Mouse (Mus musculus) embryo, embryonic 10 days (tissue): ENCODE measurements around the gene Cuedc1.

Source experiments
- DNase-seq: peaks from one replicate; pipeline ENCODE4 v3.0.0-alpha.2; 2015; ENCODE audit warnings: low spot score

Gene Cuedc1

DNA sequence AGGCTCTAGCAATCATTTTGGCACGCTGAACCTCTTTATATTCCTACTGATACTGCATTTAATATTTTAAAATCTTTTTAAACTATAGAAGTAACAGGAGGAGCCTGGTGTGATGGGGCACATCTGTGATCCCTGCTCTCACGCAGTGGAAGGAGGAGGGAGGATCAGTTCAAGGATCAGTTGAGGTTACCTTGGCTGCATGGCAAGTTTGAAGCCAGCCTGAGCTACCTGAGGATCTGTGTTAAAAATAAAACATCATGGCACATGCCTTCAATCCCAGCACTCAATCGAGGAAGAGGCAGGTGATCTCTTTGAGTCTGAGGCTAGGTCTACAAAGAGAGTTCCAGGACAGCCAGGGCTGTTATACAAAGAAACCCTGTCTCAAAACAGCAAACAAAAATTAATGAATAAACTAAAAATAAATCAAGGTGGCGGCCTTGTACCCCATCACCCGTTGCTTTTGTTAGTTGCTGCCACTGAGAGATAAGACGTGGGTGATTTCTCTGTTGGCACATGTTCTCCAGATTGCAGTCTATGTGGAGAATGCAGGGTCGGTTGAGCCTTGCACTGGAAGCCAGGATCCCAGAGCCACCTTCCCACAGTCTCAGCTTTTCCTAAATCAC is 50.3 kb downstream of the Cuedc1 start:
- no peak for DNase-seq

DNA sequence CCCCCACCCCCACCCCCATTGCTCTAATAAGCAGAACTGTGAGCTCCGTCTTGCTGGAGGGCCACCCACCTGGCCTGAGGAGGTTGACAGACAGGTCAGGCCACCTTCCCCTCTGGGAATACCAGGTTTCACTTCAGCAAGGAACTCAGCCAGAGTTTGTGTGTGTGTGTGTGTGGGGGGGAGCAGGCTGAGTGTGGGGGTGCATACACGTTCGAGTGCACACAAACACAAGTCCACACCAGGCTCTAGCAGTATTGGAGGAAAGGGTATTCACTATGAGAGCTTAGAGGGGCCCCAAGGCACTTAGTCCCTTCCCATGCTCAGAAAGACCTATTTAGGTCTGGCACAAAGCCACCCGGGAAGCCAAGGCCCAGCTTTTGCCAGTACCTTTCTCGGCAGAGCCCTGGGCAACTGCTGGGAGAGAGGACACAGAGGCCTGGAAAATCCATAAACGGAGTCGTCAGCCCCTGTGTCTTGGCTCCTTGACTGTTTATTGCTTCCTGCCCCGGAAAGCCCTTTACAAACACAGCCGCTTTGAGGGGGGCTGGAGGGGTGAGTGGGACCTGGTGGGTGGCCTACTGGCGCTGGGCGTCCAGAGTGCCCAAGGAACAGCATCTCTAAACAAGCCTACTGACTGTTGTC is 50.9 kb downstream of the Cuedc1 start:
- peak; percentile 67 for DNase-seq

GRCm38 (mm10) chr11:88151379-88152155 is 53.7 kb downstream of the Cuedc1 start:
- DNase-seq = no peak

GRCm38 (mm10) chr11:88153880-88154279 is 56.0 kb downstream of the Cuedc1 start:
- no peak for DNase-seq

GRCm38 (mm10) chr11:88154500-88154899 is 56.6 kb downstream of the Cuedc1 start:
- no peak for DNase-seq

DNA sequence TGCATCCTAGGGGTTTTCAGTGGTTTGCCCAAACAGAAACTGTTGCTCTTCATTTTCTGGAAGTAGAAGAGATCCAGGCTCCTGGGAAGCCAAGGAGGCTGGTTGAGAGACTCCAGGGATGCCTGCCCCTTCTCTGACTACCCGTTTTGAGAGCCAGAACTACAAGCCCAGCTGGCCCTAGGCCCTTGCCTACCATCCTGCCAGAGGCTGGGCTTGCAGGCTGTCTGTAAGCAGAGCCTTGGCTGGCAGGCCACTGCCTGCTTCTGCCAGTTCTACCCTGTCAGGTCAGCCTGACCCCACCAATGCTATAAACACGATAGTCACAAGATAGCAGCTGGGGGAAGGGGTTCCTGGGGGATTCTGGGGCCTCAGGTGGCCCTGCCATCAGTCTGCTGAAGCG is 57.6 kb downstream of the Cuedc1 start:
- DNase-seq = no peak

DNA sequence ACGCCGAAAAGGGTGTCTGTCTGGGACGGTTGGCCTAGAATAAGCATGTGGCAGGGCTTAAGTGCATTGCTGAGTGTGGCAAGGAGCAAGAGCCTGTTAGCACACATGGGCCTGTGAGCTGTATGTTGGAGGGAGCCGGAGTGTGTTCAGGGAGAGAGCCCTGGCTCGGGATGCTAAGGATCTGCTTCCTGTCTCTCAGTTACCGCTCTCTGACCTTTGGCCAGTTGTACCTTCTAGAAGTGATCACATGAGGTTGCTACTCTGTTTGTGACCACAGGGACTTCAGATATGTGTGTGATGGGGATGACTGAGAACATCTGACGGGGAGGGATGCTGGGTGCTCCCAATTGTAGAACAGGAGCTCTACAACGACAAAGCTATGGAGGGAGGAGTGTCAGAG is 58.1 kb downstream of the Cuedc1 start:
- DNase-seq = no peak

GRCm38 (mm10) chr11:88156403-88156802 is 58.5 kb downstream of the Cuedc1 start:
- peak; percentile 59 for DNase-seq

DNA sequence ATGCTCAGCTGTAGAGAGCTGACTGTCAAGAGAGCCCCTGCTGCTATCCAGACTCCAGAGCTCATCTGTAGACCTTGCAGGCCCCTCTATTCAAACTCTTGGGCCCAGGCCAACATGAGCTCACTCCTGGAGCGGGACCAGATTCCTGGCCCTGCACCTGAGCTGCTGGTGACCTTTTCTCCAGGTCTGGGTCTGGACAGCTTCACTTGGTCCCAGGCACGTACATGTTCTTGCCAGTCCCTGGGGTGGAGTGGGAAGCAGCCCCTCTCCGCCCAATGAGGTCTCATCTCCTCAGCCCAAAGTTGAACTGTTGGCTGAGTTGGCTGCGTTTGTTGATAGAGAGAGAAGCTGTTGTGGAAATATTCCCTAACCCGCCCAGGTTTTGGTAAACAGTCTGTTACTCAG is 61.0 kb downstream of the Cuedc1 start:
- DNase-seq = no peak

DNA sequence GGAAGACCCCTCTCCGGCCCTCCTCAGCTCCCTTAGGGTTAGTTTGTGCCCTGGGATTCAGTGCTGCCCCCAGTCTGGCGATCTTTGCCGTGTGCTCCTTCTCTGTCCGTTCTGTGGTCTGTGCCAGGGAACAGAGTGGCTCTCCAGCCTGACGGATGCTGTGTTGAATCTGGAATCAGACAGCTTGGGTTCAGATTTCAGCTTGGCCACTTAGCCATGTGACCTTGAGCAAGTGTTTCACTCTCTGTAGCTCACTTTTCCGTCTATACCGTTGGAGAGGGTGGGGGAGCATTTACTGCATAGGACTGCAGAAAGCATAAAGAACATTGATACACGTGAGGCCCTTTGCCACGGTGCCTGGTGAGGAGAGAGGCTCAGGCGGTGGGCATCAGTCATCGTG is 61.5 kb downstream of the Cuedc1 start:
- peak; percentile 21 for DNase-seq

DNA sequence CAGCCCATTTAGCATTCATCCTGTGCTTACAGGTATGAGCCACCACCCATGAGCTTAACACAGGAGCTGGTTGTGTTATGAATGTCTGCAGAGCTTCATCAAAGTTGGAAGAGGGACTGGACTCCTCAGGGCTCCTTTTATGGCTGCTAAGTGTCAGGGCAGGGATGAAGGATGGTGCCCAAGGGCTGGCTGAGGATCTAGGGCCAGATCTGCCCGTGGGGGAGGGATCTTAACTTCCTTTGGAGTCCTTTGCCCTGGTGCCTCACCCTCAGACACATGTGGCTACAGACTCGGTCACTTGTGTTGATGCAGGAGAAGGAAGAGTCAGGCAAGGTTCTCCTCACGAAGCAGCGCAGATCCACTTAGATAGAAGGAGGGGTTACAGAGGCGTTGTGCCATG is 62.5 kb downstream of the Cuedc1 start:
- DNase-seq = peak; percentile 54

- peak; percentile 90 for DNase-seq
These were observed 63.3 kb downstream of the Cuedc1 start for GRCm38 (mm10) chr11:88161051-88161581.

DNA sequence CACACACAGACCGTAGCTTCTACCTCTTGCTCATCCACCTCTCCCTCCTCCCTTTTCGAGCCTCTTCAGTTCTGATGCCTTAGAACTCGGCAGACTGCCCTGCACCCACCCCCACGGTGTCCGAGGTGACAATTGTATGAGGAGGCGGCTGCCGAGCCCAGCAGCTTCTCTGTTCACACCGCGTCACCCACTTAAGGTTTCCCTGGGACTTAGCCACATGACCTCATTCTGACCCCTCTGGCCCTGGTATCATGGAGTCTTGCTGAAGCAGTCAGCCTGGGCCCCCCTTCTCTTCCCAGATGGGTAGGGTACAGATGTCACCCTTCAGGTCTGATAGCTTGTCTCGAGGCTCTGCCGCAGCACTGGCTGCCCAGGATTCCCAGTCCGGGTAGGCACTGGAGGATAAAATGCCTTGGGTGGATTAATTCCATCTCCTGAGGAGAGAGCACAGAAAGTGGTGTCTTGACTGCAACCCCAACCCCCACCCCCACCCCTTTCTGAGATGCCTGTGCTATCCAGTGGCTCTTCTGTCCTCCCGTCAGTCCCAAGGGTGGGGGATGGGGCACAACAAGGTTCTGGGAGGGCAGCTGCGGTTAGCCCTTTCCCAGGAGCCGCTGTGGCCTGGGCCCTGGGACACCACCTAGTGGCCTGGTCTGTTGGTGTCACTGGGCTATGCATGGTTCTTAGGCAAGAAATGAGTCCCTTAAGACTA is 63.9 kb downstream of the Cuedc1 start:
- DNase-seq = peak; percentile 95

- DNase-seq = no peak
These were observed 64.9 kb downstream of the Cuedc1 start for GRCm38 (mm10) chr11:88162740-88163139.

- DNase-seq = no peak
These were observed 66.4 kb downstream of the Cuedc1 start for GRCm38 (mm10) chr11:88164213-88164723.

- DNase-seq = peak; percentile 49
These were observed 67.0 kb downstream of the Cuedc1 start for GRCm38 (mm10) chr11:88164801-88165377.

- no peak for DNase-seq
These were observed 68.0 kb downstream of the Cuedc1 start for GRCm38 (mm10) chr11:88165683-88166364.

DNA sequence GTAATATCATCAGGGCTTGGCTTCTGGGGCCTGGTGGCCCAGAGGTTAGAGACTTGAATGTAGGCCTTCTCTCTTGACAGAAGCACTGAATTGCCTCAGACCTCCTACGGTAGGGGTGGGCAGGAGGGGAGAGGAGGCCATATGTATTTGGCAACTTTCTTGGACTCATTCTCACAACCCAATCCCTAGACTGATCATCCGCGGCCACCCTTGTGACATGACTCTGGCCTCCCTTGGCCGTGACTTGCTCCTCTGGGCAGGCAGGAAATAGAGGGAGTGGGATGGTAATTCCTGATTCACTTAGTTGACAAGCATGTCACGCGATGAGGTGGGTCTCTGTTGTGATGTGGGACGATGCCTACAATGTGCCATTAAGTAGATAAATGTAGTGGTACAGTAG is 68.6 kb downstream of the Cuedc1 start:
- DNase-seq = no peak

- peak; percentile 65 for DNase-seq
These were observed 70.8 kb downstream of the Cuedc1 start for GRCm38 (mm10) chr11:88168611-88169010.

DNA sequence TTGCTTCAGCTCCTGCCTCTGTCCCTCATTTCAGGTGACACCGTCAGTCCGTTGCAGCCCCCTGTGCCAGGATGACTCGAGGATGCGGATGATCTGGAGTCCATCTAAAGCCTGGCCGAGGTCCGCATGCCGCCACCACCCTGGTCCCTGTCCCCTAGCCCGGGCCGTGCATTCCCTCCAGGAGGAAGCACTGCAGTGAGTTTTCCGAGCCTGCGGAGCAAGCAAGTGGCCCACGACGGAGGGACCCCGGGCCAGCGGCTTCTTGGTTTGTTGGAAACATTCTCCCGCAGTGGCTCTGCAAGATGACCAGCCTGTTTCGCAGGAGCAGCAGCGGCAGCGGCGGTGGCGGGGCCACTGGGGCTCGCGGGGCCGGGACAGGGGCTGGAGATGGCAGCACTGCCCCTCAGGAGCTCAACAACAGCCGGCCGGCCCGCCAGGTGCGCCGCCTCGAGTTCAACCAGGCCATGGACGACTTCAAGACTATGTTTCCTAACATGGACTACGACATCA is 71.7 kb downstream of the Cuedc1 start:
- no peak for DNase-seq

GRCm38 (mm10) chr11:88170606-88171005 is 72.7 kb downstream of the Cuedc1 start:
- DNase-seq = no peak
